Mouse (Mus musculus) lung, embryonic 14.5 days (tissue): ENCODE data around the gene Arid2. TPM values are rescaled to one million over a fixed set of nuclear protein-coding genes. Genes with fewer than 3 reads are reported as not detected.
"Not testable (repeated sequence)": the region's sequence is repeated elsewhere in the genome, so short reads cannot be mapped to it uniquely, and the experiment has no call there.

Experiments used
- ATAC-seq: fragments of 200-750 bp; cut with Nextera tagmentation; 2 replicates; pipeline ENCODE4 v1.8.0; 2017; ENCODE audit warnings: mild to moderate bottlenecking, moderate TSS enrichment, moderate library complexity; ENCODE audit not compliant: insufficient read depth
- DNase-seq: peaks from one replicate; pipeline ENCODE4 v3.0.0-alpha.2; 2015
- H3K27ac ChIP-seq: fragments of 300-500 bp; sonication (generic); 2 replicates; pipeline ENCODE4 v1.5.1; 2014; ENCODE audit warnings: low read depth, mild to moderate bottlenecking, moderate library complexity
- H3K27me3 ChIP-seq: fragments of 300-500 bp; sonication (generic); 2 replicates; pipeline ENCODE4 v1.6.1; 2014; ENCODE audit warnings: low read length, control low read depth; ENCODE audit not compliant: insufficient read depth
- H3K36me3 ChIP-seq: fragments of 300-500 bp; sonication (generic); 2 replicates; pipeline ENCODE4 v1.6.1; 2014; ENCODE audit warnings: control low read depth; ENCODE audit not compliant: insufficient read depth
- H3K4me1 ChIP-seq: fragments of 300-500 bp; sonication (generic); 2 replicates; pipeline ENCODE4 v1.6.1; 2014; ENCODE audit warnings: antibody characterized with exemption, control low read depth; ENCODE audit not compliant: insufficient read depth
- H3K4me2 ChIP-seq: fragments of 300-500 bp; sonication (generic); 2 replicates; pipeline ENCODE4 v1.6.1; 2014; ENCODE audit warnings: mild to moderate bottlenecking
- H3K4me3 ChIP-seq: fragments of 300-500 bp; sonication (generic); 2 replicates; pipeline ENCODE4 v1.5.1; 2014; ENCODE audit warnings: low read depth, low read length
- H3K9ac ChIP-seq: fragments of 300-500 bp; sonication (generic); 2 replicates; pipeline ENCODE4 v1.6.1; 2014
- H3K9me3 ChIP-seq: fragments of 300-500 bp; sonication (generic); 2 replicates; pipeline ENCODE4 v1.6.1; 2016; ENCODE audit warnings: low read depth, low read length, control low read depth
- CTCF ChIP-seq: IDR thresholded peaks from 2 replicates; pipeline ENCODE4 v1.5.1; 2016; ENCODE audit warnings: antibody characterized with exemption, low read depth
- WGBS: fragments of 180-500 bp; shearing (Covaris S2); extraction: QIAGEN DNeasy Blood & Tissue Kit; methylation state at CpG from one replicate; pipeline ENCODE4 v1.1.7; 2014; 5-methylcytosine and 5-hydroxymethylcytosine counted together
- polyA plus RNA-seq: library from polyadenylated mRNA; unstranded; fragments of >200 nt; fragmentation: Nextera tagmentation; extraction: Ambion mirVana; gene quantifications from 2 replicates; pipeline ENCODE4 v1.2.1, GENCODE M21; 2014

The Arid2 gene
- polyA plus RNA-seq, result 30.3 and 31.6 TPM in 2 replicates

- Histone ChIP-seq H3K27me3 (no peaks in the 10 kb centered on the region), H3K36me3 (0 out of 2 replicates have a peak, but pooled peaks cover 5% of the 10 kb centered on the region), H3K9me3 (no peaks in the 10 kb centered on the region), H3K9ac (peak within 1 kb of the TSS; percentile 100), H3K4me3 (peak within 1 kb of the TSS; percentile 90), H3K4me1 (peaks cover 5% of the 10 kb centered on the region; the same call in 1 of the 2 replicates), H3K4me2 (peak within 1 kb of the TSS; percentile 91), H3K27ac (peak within 1 kb of the TSS; percentile 100)
- TF ChIP-seq CTCF, result no peak
- under 1% methylated on average over 53 of the region's 67 CpGs for WGBS
- peak; percentile 25 for ATAC-seq
- peak; percentile 79 for DNase-seq
Observed at GRCm38 (mm10) chr15:96287369-96287975, at the start of gene Arid2. Gene Arid2, plus strand, starts transcription at chr15:96287518.

GRCm38 (mm10) chr15:96238071-96238470 lies 49.2 kb upstream of the Arid2 start:
- H3K27me3 ChIP-seq, result no peaks in the 10 kb centered on the region
- H3K4me2 ChIP-seq, result no peak overlapping the region
- ATAC-seq (no peak), DNase-seq (no peak)
- TF ChIP-seq CTCF, result no peak
- H3K9me3 ChIP-seq, result no peaks in the 10 kb centered on the region
- WGBS, result 87% methylated on average over 4 of the region's 4 CpGs
- H3K27ac ChIP-seq, result no peak overlapping the region
- H3K36me3 ChIP-seq, result no peaks in the 10 kb centered on the region
- no peaks in the 10 kb centered on the region for H3K4me1 ChIP-seq
- no peak overlapping the region for H3K9ac ChIP-seq
- no peak overlapping the region for H3K4me3 ChIP-seq

- ATAC-seq (no peak), DNase-seq (no peak)
- Histone ChIP-seq H3K4me3 (no peak overlapping the region), H3K9ac (no peak overlapping the region), H3K27me3 (no peaks in the 10 kb centered on the region), H3K4me2 (no peak overlapping the region), H3K4me1 (no peaks in the 10 kb centered on the region), H3K27ac (no peak overlapping the region), H3K9me3 (no peaks in the 10 kb centered on the region), H3K36me3 (no peaks in the 10 kb centered on the region)
- no peak for TF ChIP-seq CTCF
- WGBS, result 81% methylated on average over 6 of the region's 6 CpGs
Observed at GRCm38 (mm10) chr15:96244171-96244570, 43.1 kb upstream of the Arid2 start.

GRCm38 (mm10) chr15:96244715-96245114 lies 42.6 kb upstream of the Arid2 start:
- not testable (repeated sequence) for H3K9ac ChIP-seq, H3K27me3 ChIP-seq, H3K27ac ChIP-seq, H3K4me2 ChIP-seq, DNase-seq, H3K9me3 ChIP-seq, H3K4me1 ChIP-seq, H3K36me3 ChIP-seq, H3K4me3 ChIP-seq, ATAC-seq
- 65% methylated on average over 10 of the region's 10 CpGs for WGBS

GRCm38 (mm10) chr15:96253827-96254226 lies 33.5 kb upstream of the Arid2 start:
- no peak overlapping the region for H3K27ac ChIP-seq
- DNase-seq (peak; percentile 41), ATAC-seq (peak; percentile 66; the same call in 1 of the 2 replicates)
- no peaks in the 10 kb centered on the region for H3K36me3 ChIP-seq
- no peak overlapping the region for H3K9ac ChIP-seq
- peak overlapping the region; percentile 30; the same call in 1 of the 2 replicates for H3K4me3 ChIP-seq
- no peak for TF ChIP-seq CTCF
- H3K4me2 ChIP-seq, result peak overlapping the region; percentile 65
- WGBS, result 2% methylated on average over 7 of the region's 7 CpGs
- no peaks in the 10 kb centered on the region for H3K4me1 ChIP-seq
- H3K27me3 ChIP-seq, result no peaks in the 10 kb centered on the region
- H3K9me3 ChIP-seq, result no peaks in the 10 kb centered on the region

GRCm38 (mm10) chr15:96254356-96254755 lies 33.0 kb upstream of the Arid2 start:
- peak overlapping the region; percentile 33 for H3K9ac ChIP-seq
- H3K4me3 ChIP-seq, result peak overlapping the region; percentile 30; the same call in 1 of the 2 replicates
- 2% methylated on average over 17 of the region's 17 CpGs for WGBS
- H3K4me1 ChIP-seq, result no peaks in the 10 kb centered on the region
- ATAC-seq (no peak), DNase-seq (peak; percentile 42)
- H3K36me3 ChIP-seq, result no peaks in the 10 kb centered on the region
- peak overlapping the region; percentile 65 for H3K4me2 ChIP-seq
- no peaks in the 10 kb centered on the region for H3K27me3 ChIP-seq
- H3K9me3 ChIP-seq, result no peaks in the 10 kb centered on the region
- no peak for TF ChIP-seq CTCF
- no peak overlapping the region for H3K27ac ChIP-seq

GRCm38 (mm10) chr15:96257781-96258180 lies 29.5 kb upstream of the Arid2 start:
- no peak overlapping the region for H3K9ac ChIP-seq
- peaks cover 18% of the 10 kb centered on the region; the same call in 1 of the 2 replicates for H3K9me3 ChIP-seq
- H3K4me1 ChIP-seq, result no peaks in the 10 kb centered on the region
- H3K4me3 ChIP-seq, result no peak overlapping the region
- no peaks in the 10 kb centered on the region for H3K36me3 ChIP-seq
- no peaks in the 10 kb centered on the region for H3K27me3 ChIP-seq
- 66% methylated on average over 5 of the region's 5 CpGs for WGBS
- DNase-seq, result no peak
- H3K27ac ChIP-seq, result no peak overlapping the region
- H3K4me2 ChIP-seq, result peak overlapping the region; percentile 12; the same call in 1 of the 2 replicates
- TF ChIP-seq CTCF, result no peak
- no peak for ATAC-seq
